Mouse (Mus musculus) hindbrain, embryonic 15.5 days (tissue): ENCODE data around the gene Chst1. TPM values are rescaled to one million over a fixed set of nuclear protein-coding genes. Genes with fewer than 3 reads are reported as not detected.

ENCODE experiments used
- ATAC-seq: fragments of 200-750 bp; cut with Nextera tagmentation; 2 replicates; pipeline ENCODE4 v1.8.0; 2017; ENCODE audit warnings: low read depth, moderate number of reproducible peaks, moderate TSS enrichment; ENCODE audit not compliant: low FRiP score
- H3K27ac ChIP-seq: fragments of 300-500 bp; sonication (generic); replicated peaks from 2 replicates; pipeline ENCODE4 v1.5.1; 2015; ENCODE audit warnings: mild to moderate bottlenecking, inconsistent platforms
- H3K27me3 ChIP-seq: fragments of 300-500 bp; sonication (generic); 2 replicates; pipeline ENCODE4 v1.6.1; 2015; ENCODE audit warnings: control low read depth, inconsistent platforms
- H3K36me3 ChIP-seq: fragments of 300-500 bp; sonication (generic); 2 replicates; pipeline ENCODE4 v1.6.1; 2015; ENCODE audit warnings: control low read depth, inconsistent platforms
- H3K4me1 ChIP-seq: fragments of 300-500 bp; sonication (generic); replicated peaks from 2 replicates; pipeline ENCODE4 v1.6.1; 2015; ENCODE audit warnings: control low read depth, inconsistent platforms
- H3K4me2 ChIP-seq: fragments of 300-500 bp; sonication (generic); 2 replicates; pipeline ENCODE4 v1.6.1; 2015; ENCODE audit warnings: moderate library complexity, mild to moderate bottlenecking, inconsistent platforms
- H3K4me3 ChIP-seq: fragments of 300-500 bp; sonication (generic); 2 replicates; pipeline ENCODE4 v1.5.1; 2015; ENCODE audit warnings: mild to moderate bottlenecking, inconsistent platforms
- H3K9ac ChIP-seq: fragments of 300-500 bp; sonication (generic); 2 replicates; pipeline ENCODE4 v1.6.1; 2015; ENCODE audit warnings: inconsistent platforms
- H3K9me3 ChIP-seq: fragments of 300-500 bp; sonication (generic); 2 replicates; pipeline ENCODE4 v1.6.1; 2016; ENCODE audit warnings: control low read depth, inconsistent platforms
- WGBS: fragments of 180-500 bp; shearing (Covaris S2); methylation state at CpG from one replicate; pipeline ENCODE4 v1.1.7; 2015; 5-methylcytosine and 5-hydroxymethylcytosine counted together
- microRNA-seq: library from miRNA; unstranded; fragments of <30 nt; microRNA quantifications from one replicate; pipeline ENCODE4, GENCODE M21; 2016
- polyA plus RNA-seq: library from polyadenylated mRNA; unstranded; fragments of >200 nt; fragmentation: Nextera tagmentation; extraction: Ambion mirVana; gene quantifications from 2 replicates; pipeline ENCODE4 v1.2.1, GENCODE M21; 2015

The Chst1 gene
- polyA plus RNA-seq, 1 experiment from 2014 or later: 31.3 TPM

DNA sequence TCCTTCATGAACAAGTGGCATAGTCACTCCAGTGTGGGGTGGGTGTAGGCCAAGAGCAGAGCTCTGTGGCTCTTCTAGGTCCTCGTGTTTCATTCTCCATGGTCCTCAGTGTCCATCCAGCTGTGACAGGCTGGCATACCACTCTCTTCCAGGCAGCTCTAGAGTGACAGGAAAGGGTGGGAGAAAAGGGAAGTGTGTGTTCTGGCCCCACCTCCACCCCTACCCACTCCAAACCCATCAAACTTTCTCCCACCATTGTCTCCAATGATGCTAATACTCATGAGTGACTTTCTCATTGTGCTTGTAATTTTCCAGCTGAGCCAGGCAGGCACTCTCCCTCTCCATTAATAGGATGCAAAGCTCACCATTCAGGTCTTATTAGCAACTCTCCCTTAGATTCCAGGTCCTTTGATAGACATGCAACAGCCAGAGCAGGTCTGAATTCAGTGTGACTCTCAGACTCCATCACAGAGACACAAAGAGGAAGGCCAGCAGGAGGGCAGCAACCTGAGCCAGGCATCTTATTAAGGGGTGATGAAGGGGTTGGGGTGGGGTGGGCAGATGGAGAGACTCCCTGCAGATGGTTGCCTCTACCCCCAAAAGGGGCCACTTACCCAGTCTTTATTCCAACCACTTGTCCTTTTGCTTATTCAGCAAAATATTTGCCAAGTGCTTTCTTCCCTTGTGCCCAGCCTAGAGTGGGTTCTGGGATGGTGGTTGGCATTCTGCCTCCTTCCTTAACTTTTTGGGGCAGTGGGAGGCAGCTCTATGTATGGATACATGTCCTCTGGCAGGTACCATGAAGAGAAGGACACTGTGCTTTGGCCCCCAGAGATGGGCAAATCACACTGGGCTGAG lies 59.0 kb downstream of the Chst1 start:
- Histone ChIP-seq H3K9ac (no peak overlapping the region), H3K9me3 (no peaks in the 10 kb centered on the region), H3K36me3 (no peaks in the 10 kb centered on the region), H3K4me3 (no peak overlapping the region), H3K27me3 (no peaks in the 10 kb centered on the region), H3K4me1 (no peaks in the 10 kb centered on the region), H3K4me2 (no peak overlapping the region), H3K27ac (no peak overlapping the region)
- WGBS: 50% methylated on average over 1 of the region's 1 CpGs
- no peak for ATAC-seq

GRCm38 (mm10) chr2:92659491-92660035 lies 60.1 kb downstream of the Chst1 start:
- Histone ChIP-seq H3K4me3 (no peak overlapping the region), H3K36me3 (no peaks in the 10 kb centered on the region), H3K27ac (no peak overlapping the region), H3K4me1 (no peaks in the 10 kb centered on the region), H3K9ac (no peak overlapping the region), H3K27me3 (no peaks in the 10 kb centered on the region), H3K4me2 (no peak overlapping the region), H3K9me3 (no peaks in the 10 kb centered on the region)
- whole genome bisulfite sequencing: 75% methylated on average over 7 of the region's 7 CpGs
- ATAC-seq: no peak

GRCm38 (mm10) chr2:92662534-92663068 lies 63.1 kb downstream of the Chst1 start:
- 95% methylated on average over 6 of the region's 6 CpGs for WGBS
- H3K36me3 ChIP-seq: no peaks in the 10 kb centered on the region
- no peak overlapping the region for H3K27ac ChIP-seq
- H3K9me3 ChIP-seq: no peaks in the 10 kb centered on the region
- H3K4me3 ChIP-seq: no peak overlapping the region
- no peaks in the 10 kb centered on the region for H3K27me3 ChIP-seq
- no peak overlapping the region for H3K4me2 ChIP-seq
- no peak overlapping the region for H3K9ac ChIP-seq
- no peaks in the 10 kb centered on the region for H3K4me1 ChIP-seq
- ATAC-seq: no peak

Small RNA genes within 50 kb of the gene (microRNA-seq; reads per million reads assigned to microRNA genes)
- gene Mir7221: not detected
- not detected for gene Mir7222

Other genes with a start within 250 kb of the Chst1 start
- 37.3 and 40.1 TPM in 2 replicates for gene Pex16, start 225.0 kb upstream of the Chst1 start, polyA plus RNA-seq
- 1.5 TPM in 2 replicates for gene Large2, start 224.8 kb upstream of the Chst1 start, polyA plus RNA-seq
- 7.8 and 8.8 TPM in 2 replicates for gene 1700029I15Rik, start 217.2 kb upstream of the Chst1 start, polyA plus RNA-seq
- 162 and 178 TPM in 2 replicates for gene Mapk8ip1, start 198.4 kb upstream of the Chst1 start, polyA plus RNA-seq
- 41.1 and 47.9 TPM in 2 replicates for gene Cry2, start 165.7 kb upstream of the Chst1 start, polyA plus RNA-seq
- gene Slc35c1, start 139.2 kb upstream of the Chst1 start, polyA plus RNA-seq: 15.4 and 20.1 TPM in 2 replicates